In genomic region chr5:138256966-138257584, GRCm38 (mm10) we compare ENCODE assay signal across 8 mouse cellular contexts. TPM values are rescaled to one million over a fixed set of nuclear protein-coding genes. Genes with fewer than 3 reads are reported as not detected.
DNase-seq lines count a peak whose midpoint lies in the region; ATAC-seq and TF ChIP-seq lines count a peak whose summit lies in the region.
"Had no signal": no experiment of that assay in that cellular context is flagged by ENCODE, and none has a peak within 500 bp of the region (broad histone marks: within the 10 kb centered on the region; RNA-seq: fewer than 3 reads in every experiment).

No protein-coding gene starts in this region.

- H3K9ac ChIP-seq in MEL (ENCODE audit: control insufficient read depth, low read depth, low read length, poor library complexity, severe bottlenecking): peak overlapping the region; percentile 1; the same call in 1 of the 2 replicates
- H3K9ac ChIP-seq in neural tube, embryonic 15.5 days (replicated peaks): no peak overlapping the region

- no peaks in the 10 kb centered on the region; a peak in 1 of 4 replicates for H3K27me3 ChIP-seq in MEL (ENCODE audit: control insufficient read depth in 1 of 2, insufficient read depth in 2 of 2, low read length in 2 of 2)
- H3K27me3 ChIP-seq in neural tube, embryonic 15.5 days (replicated peaks): no peaks in the 10 kb centered on the region

- TF ChIP-seq CTCF in MEL (IDR thresholded peaks at IDR 0.05 in 2 of 3, conservative IDR thresholded peaks at IDR 0.05 in 1 of 3; ENCODE audit: control insufficient read depth in 1 of 3, insufficient read depth in 1 of 3, low read depth in 2 of 3, low read length in 3 of 3, poor library complexity in 1 of 3, severe bottlenecking in 1 of 3): no peak

- peak overlapping the region; percentile 92 for H3K4me2 ChIP-seq in neural tube, embryonic 15.5 days

- TF ChIP-seq POLR2A in MEL (IDR thresholded peaks at IDR 0.05; ENCODE audit: control insufficient read depth in 1 of 2, insufficient read depth in 1 of 2, low read depth in 1 of 2, low read length in 2 of 2, poor library complexity in 1 of 2): peak in 1 of 2 experiments; percentile 38; a peak in 2 of 4 replicates

- peak; percentile 46 to 59; a peak in 3 of 4 replicates for TF ChIP-seq EP300 in MEL (IDR thresholded peaks at IDR 0.05; ENCODE audit: low read depth in 1 of 2, low read length in 2 of 2)

- H3K27ac ChIP-seq in MEL (ENCODE audit: control insufficient read depth, low read depth, low read length): peak overlapping the region; percentile 73
- no peak overlapping the region for H3K27ac ChIP-seq in neural tube, embryonic 15.5 days (replicated peaks)

- peak; percentile 49 for ATAC-seq in inflammation-experienced regulatory T-cells, adult 6 months
- ATAC-seq in neural tube, embryonic 15.5 days (ENCODE audit: low FRiP score): no peak

- WGBS in neural tube, embryonic 15.5 days: 91% methylated on average over 10 of the region's 10 CpGs

- H3K4me3 ChIP-seq in MEL (ENCODE audit: control insufficient read depth in 1 of 2, insufficient read depth in 1 of 2, low read depth in 2 of 2, low read length in 2 of 2): no peak overlapping the region
- no peak overlapping the region for H3K4me3 ChIP-seq in neural tube, embryonic 15.5 days (replicated peaks)

- H3K36me3 ChIP-seq in MEL (ENCODE audit: control insufficient read depth in 1 of 2, insufficient read depth in 2 of 2, low read length in 2 of 2): peaks cover 3 to 61% of the 10 kb centered on the region in 2 experiments; a peak in 3 of 4 replicates
- peaks cover 38% of the 10 kb centered on the region for H3K36me3 ChIP-seq in neural tube, embryonic 15.5 days

- H3K4me1 ChIP-seq in MEL (ENCODE audit: control insufficient read depth in 1 of 2, insufficient read depth in 2 of 2, low read length in 2 of 2): peaks cover 12 to 63% of the 10 kb centered on the region in 2 experiments
- H3K4me1 ChIP-seq in neural tube, embryonic 15.5 days: peaks cover 36% of the 10 kb centered on the region

- no peaks in the 10 kb centered on the region for H3K9me3 ChIP-seq in MEL (replicated peaks; ENCODE audit: insufficient read depth, low read length)
- no peaks in the 10 kb centered on the region for H3K9me3 ChIP-seq in neural tube, embryonic 15.5 days (replicated peaks)

- TF ChIP-seq RAD21 in MEL (IDR thresholded peaks at IDR 0.05; ENCODE audit: low read depth, low read length): no peak

- H3K79me2 ChIP-seq in MEL (ENCODE audit: control insufficient read depth, insufficient read depth, low read length, poor library complexity): peaks cover 25% of the 10 kb centered on the region

- DNase-seq in lung, postnatal 36 days: peak; percentile 61
- no peak for DNase-seq in lung, postnatal 10 days
- DNase-seq in MEL (ENCODE audit: low read depth, low spot score): peak; percentile 73
- no peak for DNase-seq in adrenal gland, postnatal 25 days
- no peak for DNase-seq in adrenal gland, postnatal 36 days
- DNase-seq: kidney, postnatal 36 days had no signal

TF ChIP-seq in MEL, 35 proteins besides CTCF, POLR2A, EP300 and RAD21:
- TF ChIP-seq NELFE (IDR thresholded peaks at IDR 0.05; ENCODE audit: low read depth, low read length): no peak
- TF ChIP-seq MEF2A (IDR thresholded peaks at IDR 0.05; ENCODE audit: extremely low read depth, insufficient replicate concordance, low read depth, low read length, poor library complexity, severe bottlenecking): no peak
- TF ChIP-seq ZC3H11A (IDR thresholded peaks at IDR 0.05; ENCODE audit: low read depth, low read length): no peak
- TF ChIP-seq HCFC1 (IDR thresholded peaks at IDR 0.05; ENCODE audit: low read depth, low read length): no peak
- TF ChIP-seq RCOR1 (IDR thresholded peaks at IDR 0.05; ENCODE audit: low read depth, low read length): peak; percentile 57
- 0 out of 2 replicates have a peak, but pooled peaks have one; percentile 16 for TF ChIP-seq MXI1 (IDR thresholded peaks at IDR 0.05; ENCODE audit: low read depth, low read length)
- 0 out of 2 replicates have a peak, but pooled peaks have one; percentile 20 for TF ChIP-seq GATA1 (IDR thresholded peaks at IDR 0.05; ENCODE audit: low read depth, low read length)
- TF ChIP-seq TBP (IDR thresholded peaks at IDR 0.05; ENCODE audit: low read depth, low read length): peak; percentile 52; the same call in 1 of the 2 replicates
- TF ChIP-seq CHD1 (IDR thresholded peaks at IDR 0.05; ENCODE audit: low read depth, low read length): peak; percentile 81; the same call in 1 of the 2 replicates
- TF ChIP-seq MAX (IDR thresholded peaks at IDR 0.05; ENCODE audit: low read length): peak; percentile 30; the same call in 1 of the 2 replicates
- no peak for TF ChIP-seq MYB (IDR thresholded peaks at IDR 0.05; ENCODE audit: low read depth, low read length)
- TF ChIP-seq CHD2 (IDR thresholded peaks at IDR 0.05; ENCODE audit: low read length): no peak
- no peak for TF ChIP-seq SMC3 (IDR thresholded peaks at IDR 0.05; ENCODE audit: low read depth, low read length)
- peak; percentile 42; the same call in 1 of the 2 replicates for TF ChIP-seq ETS1 (IDR thresholded peaks at IDR 0.05; ENCODE audit: low read depth, low read length)
- no peak for TF ChIP-seq MAFK (IDR thresholded peaks at IDR 0.05; ENCODE audit: borderline replicate concordance, low read depth, low read length)
- TF ChIP-seq SIN3A (IDR thresholded peaks at IDR 0.05; ENCODE audit: low read length): no peak; the same call in 1 of the 2 replicates
- TF ChIP-seq NRF1 (IDR thresholded peaks at IDR 0.05; ENCODE audit: insufficient read depth, low read depth, low read length, poor library complexity, severe bottlenecking): no peak
- no peak for TF ChIP-seq ZKSCAN1 (IDR thresholded peaks at IDR 0.05; ENCODE audit: low read depth, low read length)

RNA-seq across cellular contexts. Expression of gene Lamtor4, which starts 1.8 kb away (rescaled TPM):
- total RNA-seq in MEL (2012; rRNA removed): 45.7 and 51.5 TPM in 2 replicates
- polyA plus RNA-seq in MEL (2012; ENCODE audit: insufficient read depth in 1 of 2, insufficient read length in 2 of 2, low read depth in 1 of 2, low replicate concordance in 2 of 2, missing spikeins in 1 of 2): 10 to 100 TPM in 1 of 2 experiments, not detected in 1; 59.0 TPM
- polyA plus RNA-seq in inflammation-experienced regulatory T-cells, adult 6 months (2017; shearing (Covaris generic)): 100 to 1,000 TPM; 113 to 131 (median 127) TPM
- polyA plus RNA-seq in neural tube, embryonic 15.5 days (2015; fragmentation: Nextera tagmentation; extraction: Ambion mirVana): 113 and 121 TPM in 2 replicates
- 79.7 and 96.6 TPM in 2 replicates for total RNA-seq in adrenal gland, postnatal 25 days (2021)
- 10 to 100 TPM; 76.3 to 99.9 TPM for total RNA-seq in adrenal gland, postnatal 36 days (2021)

RNA-seq across cellular contexts. Expression of gene BC037034, which starts 6.8 kb away (rescaled TPM):
- total RNA-seq in MEL (2012; rRNA removed): 27.8 and 35.6 TPM in 2 replicates
- polyA plus RNA-seq in MEL (2012; ENCODE audit: insufficient read depth in 1 of 2, insufficient read length in 2 of 2, low read depth in 1 of 2, low replicate concordance in 2 of 2, missing spikeins in 1 of 2): 10 to 100 TPM in 1 of 2 experiments, not detected in 1; 59.1 TPM
- 1 to 10 TPM; 4.1 to 7.4 (median 5.8) TPM for polyA plus RNA-seq in inflammation-experienced regulatory T-cells, adult 6 months (2017; shearing (Covaris generic))
- polyA plus RNA-seq in neural tube, embryonic 15.5 days (2015; fragmentation: Nextera tagmentation; extraction: Ambion mirVana): 16.9 and 19.2 TPM in 2 replicates
- total RNA-seq in adrenal gland, postnatal 25 days (2021): 31.6 and 38.4 TPM in 2 replicates
- total RNA-seq in adrenal gland, postnatal 36 days (2021): 10 to 100 TPM; 20.6 to 30.4 TPM

RNA-seq across cellular contexts. Expression of gene Gal3st4, which starts 15.6 kb away (rescaled TPM):
- 0.15 and 0.16 TPM in 2 replicates for total RNA-seq in MEL (2012; rRNA removed)
- under 1 TPM in 1 of 2 experiments, not detected in 1; 0.17 TPM for polyA plus RNA-seq in MEL (2012; ENCODE audit: insufficient read depth in 1 of 2, insufficient read length in 2 of 2, low read depth in 1 of 2, low replicate concordance in 2 of 2, missing spikeins in 1 of 2)
- polyA plus RNA-seq in inflammation-experienced regulatory T-cells, adult 6 months (2017; shearing (Covaris generic)): under 1 TPM in 2 of 3 experiments, not detected in 1; 0.55 to 0.61 TPM
- 3.2 and 3.6 TPM in 2 replicates for polyA plus RNA-seq in neural tube, embryonic 15.5 days (2015; fragmentation: Nextera tagmentation; extraction: Ambion mirVana)
- total RNA-seq in adrenal gland, postnatal 25 days (2021): not detected in 2 replicates
- total RNA-seq in adrenal gland, postnatal 36 days (2021): under 1 TPM in 1 of 2 experiments, not detected in 1; 0.17 TPM

RNA-seq across cellular contexts. Expression of gene Gm43720, which starts 22.7 kb away (rescaled TPM):
- total RNA-seq in MEL (2012; rRNA removed): not detected in 2 replicates
- not detected for polyA plus RNA-seq in MEL (2012; ENCODE audit: insufficient read depth in 1 of 2, insufficient read length in 2 of 2, low read depth in 1 of 2, low replicate concordance in 2 of 2, missing spikeins in 1 of 2)
- polyA plus RNA-seq in inflammation-experienced regulatory T-cells, adult 6 months (2017; shearing (Covaris generic)): under 1 TPM in 1 of 3 experiments, not detected in 2; 0.16 TPM
- 0.04 and 0.27 TPM in 2 replicates for polyA plus RNA-seq in neural tube, embryonic 15.5 days (2015; fragmentation: Nextera tagmentation; extraction: Ambion mirVana)
- not detected in 2 replicates for total RNA-seq in adrenal gland, postnatal 25 days (2021)
- not detected for total RNA-seq in adrenal gland, postnatal 36 days (2021)

RNA-seq across cellular contexts. Expression of gene Gpc2, which starts 22.7 kb away (rescaled TPM):
- total RNA-seq in MEL (2012; rRNA removed): 0.04 TPM in 1 of 2 replicates, not detected in the other
- polyA plus RNA-seq in MEL (2012; ENCODE audit: insufficient read depth in 1 of 2, insufficient read length in 2 of 2, low read depth in 1 of 2, low replicate concordance in 2 of 2, missing spikeins in 1 of 2): not detected
- under 1 TPM in 2 of 3 experiments, not detected in 1; 0.14 to 0.35 TPM for polyA plus RNA-seq in inflammation-experienced regulatory T-cells, adult 6 months (2017; shearing (Covaris generic))
- 101 and 134 TPM in 2 replicates for polyA plus RNA-seq in neural tube, embryonic 15.5 days (2015; fragmentation: Nextera tagmentation; extraction: Ambion mirVana)
- total RNA-seq in adrenal gland, postnatal 25 days (2021): 0.81 and 0.91 TPM in 2 replicates
- total RNA-seq in adrenal gland, postnatal 36 days (2021): under 1 TPM; 0.26 to 0.36 TPM

Comparison
In these comparisons a context has a peak if more than half of its experiments do, and no peak if none do; other contexts are left out.
1. DNase-seq: peak in lung, postnatal 36 days (single experiment) and MEL (single experiment); none in lung, postnatal 10 days (single experiment), adrenal gland, postnatal 25 days (single experiment) and adrenal gland, postnatal 36 days (0 of 2).